Mouse (Mus musculus): ENCODE data around the gene Rilp.

GRCm38 (mm10) chr11:75522793-75523192, 12.9 kb downstream of the Rilp start:
- TF ChIP-seq POLR2A (IDR thresholded peaks at IDR 0.05; ENCODE audit: extremely low read depth, insufficient read depth, low read length), result no peak
- no peak for TF ChIP-seq CTCF (IDR thresholded peaks at IDR 0.05; ENCODE audit: low read depth, low read length)

All from liver, adult 2 months (tissue).